Mouse (Mus musculus) c-Kit-negative CD71-positive TER-119-positive erythroid progenitor cells, embryonic 14.5 days (primary cell): ENCODE data around the gene Rab8b.
"Not testable (repeated sequence)": the region's sequence is repeated elsewhere in the genome, so short reads cannot be mapped to it uniquely, and the experiment has no call there.

Experiments used
- DNase-seq: peaks from one replicate; pipeline ENCODE4 v3.0.0-alpha.2; 2013; ENCODE audit warnings: low read depth, low spot score

Gene Rab8b

GRCm38 (mm10) chr9:66846822-66847221, 72.7 kb downstream of the Rab8b start:
- DNase-seq: no peak

DNA sequence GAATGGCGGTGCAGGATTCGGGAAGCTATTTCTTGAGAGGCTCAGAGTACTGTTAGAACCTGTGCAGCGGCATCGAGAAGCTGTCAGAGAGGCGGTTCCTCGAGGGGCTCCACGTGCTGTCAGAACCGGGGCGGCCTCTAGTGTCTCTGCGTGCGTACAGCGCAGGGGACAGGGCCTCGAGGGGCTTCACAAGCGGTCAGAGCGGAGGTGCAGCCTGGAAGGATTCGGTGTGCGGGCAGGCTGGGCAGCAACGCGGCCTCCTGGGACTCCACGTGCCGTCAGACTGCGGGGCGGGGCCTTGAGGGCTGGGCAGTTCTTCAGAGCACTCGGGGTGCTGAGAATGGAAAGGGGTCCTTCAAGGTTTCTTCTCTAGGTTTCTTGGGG, 84.4 kb downstream of the Rab8b start:
- peak; percentile 28 for DNase-seq

DNA sequence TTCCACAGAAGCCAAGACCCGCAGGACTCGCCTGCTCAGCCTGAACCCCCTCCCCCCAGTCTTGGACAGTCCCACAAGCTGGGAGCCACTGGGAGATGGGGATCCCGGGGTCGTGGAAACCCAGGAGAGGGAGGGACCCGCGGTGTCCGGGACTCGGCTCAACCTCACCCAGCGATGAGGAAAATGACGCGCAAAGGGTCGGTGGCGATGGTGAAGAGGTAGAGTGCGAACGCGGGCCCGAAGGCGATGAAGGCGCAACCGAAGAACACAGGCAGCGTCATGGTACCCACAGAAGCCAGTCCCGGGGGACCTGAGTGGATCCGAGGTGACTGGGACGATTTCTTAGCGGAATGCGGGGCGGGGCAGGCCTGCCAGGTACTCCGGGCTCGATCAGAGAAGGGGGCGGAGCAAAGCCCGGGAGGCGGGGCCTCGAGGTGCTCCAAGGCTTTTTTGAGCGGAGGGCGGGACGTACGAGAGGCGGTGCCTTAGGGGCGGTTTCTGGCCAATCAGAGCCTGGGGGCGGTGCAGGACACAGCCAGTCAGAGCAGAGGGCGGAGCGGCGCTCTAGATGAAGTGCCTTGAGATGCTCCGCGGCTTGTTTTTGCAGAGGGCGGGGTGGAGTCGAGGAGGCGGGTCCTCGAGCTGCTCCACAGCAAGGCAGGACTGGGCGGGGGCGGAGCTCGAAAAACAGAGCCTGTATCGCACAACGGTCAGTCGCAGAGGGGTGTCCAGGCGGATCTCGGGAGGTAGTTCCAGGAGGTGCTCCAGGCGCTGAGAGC, 85.0 kb downstream of the Rab8b start, which contains the start of gene Aph1c:
Gene Aph1c, minus strand, starts transcription at position 409 of the 779 bp plus-strand sequence.
- DNase-seq: peak; percentile 99

GRCm38 (mm10) chr9:66833851-66834250, 85.6 kb downstream of the Rab8b start:
- DNase-seq: no peak

GRCm38 (mm10) chr9:66832366-66832908, 87.0 kb downstream of the Rab8b start:
- DNase-seq: no peak

- DNase-seq: no peak
Observed at GRCm38 (mm10) chr9:66825990-66826389, 93.5 kb downstream of the Rab8b start.

DNA sequence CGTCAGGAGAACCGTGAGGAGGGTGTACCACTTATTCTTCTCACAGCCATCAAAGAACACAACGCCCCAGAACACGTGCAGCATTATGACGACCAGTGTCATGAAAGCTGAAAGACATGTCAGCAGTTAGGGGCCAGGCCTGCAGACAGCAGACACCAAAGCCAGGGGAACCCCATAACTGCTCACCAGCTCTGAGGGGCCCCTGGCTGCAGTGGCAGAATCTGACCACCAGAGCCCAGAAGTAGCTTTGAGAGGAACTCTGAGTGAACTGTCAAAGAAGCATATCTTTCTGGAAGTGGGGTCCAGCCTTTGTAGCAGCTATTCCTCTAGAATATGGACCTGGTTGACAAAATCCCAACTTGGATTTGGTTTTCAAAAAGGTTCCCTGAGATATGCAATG, 97.2 kb downstream of the Rab8b start:
- DNase-seq: not testable (repeated sequence)

DNA sequence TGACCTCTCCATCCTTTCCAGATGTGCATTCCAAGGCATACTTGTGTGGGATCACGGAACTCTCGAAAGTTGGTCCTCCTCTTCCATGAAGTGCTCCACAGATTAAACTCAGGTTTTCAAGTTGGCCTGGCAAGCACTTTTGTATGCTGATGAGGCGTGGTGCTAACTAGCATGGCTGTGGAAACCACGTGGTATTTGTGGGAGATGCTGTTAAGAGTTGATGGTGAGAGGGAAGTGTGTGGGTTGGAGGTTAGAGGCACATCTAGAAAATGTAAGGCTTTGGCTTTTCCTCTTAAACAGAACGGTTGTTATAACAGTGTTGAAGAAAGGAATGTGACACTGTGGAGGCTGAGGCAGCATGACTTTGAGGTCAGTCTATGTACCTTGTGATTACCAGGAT, 98.5 kb downstream of the Rab8b start:
- DNase-seq: no peak

GRCm38 (mm10) chr9:66813392-66813791, 106.1 kb downstream of the Rab8b start:
- no peak for DNase-seq

GRCm38 (mm10) chr9:66805951-66806350, 113.5 kb downstream of the Rab8b start:
- not testable (repeated sequence) for DNase-seq

DNA sequence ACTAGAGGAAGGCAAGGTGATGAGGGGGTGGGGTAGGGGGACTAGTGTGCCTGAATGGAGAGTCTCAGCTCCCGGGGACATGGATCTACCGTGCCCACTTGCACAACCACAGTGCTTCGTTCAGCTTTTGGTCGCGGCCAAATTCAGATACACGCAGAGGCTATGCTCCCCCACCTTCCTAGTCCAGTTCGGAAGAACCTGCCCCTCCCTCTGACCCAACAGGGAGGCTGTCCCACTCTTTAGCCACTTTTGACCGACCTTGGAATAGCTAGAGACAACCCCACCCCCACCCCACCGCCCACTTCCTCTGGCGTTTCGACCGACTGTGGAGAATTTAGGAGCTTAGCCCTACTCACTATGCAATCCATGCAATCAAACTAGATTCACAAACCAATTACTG, 117.5 kb downstream of the Rab8b start:
- DNase-seq: no peak

DNA sequence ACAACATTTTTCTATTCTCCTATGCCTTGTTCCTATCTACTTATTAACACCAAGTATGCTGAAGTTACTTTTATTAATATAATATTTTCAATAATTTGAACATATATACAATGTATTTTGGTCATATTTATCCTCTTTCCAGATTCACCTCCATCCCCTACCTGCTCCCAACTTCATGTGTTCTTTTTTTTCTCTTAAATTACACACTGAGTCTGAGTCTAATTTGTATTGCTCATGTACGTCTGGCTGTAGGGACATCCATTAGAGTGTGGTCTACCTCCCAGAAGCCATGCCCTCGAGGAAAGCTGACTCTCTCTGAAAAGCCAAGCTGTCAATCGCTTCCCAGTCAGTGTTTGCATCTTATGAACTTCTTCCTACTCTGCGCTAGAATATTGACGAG, 122.7 kb downstream of the Rab8b start, which contains the start of gene Gm10647:
Gene Gm10647, plus strand, starts transcription at position 301 of the 400 bp plus-strand sequence.
- DNase-seq: no peak

- DNase-seq: peak; percentile 95
Observed at GRCm38 (mm10) chr9:66795464-66796324, 123.8 kb downstream of the Rab8b start, which contains the start of gene Aph1b. Gene Aph1b, minus strand, starts transcription at chr9:66795490.

DNA sequence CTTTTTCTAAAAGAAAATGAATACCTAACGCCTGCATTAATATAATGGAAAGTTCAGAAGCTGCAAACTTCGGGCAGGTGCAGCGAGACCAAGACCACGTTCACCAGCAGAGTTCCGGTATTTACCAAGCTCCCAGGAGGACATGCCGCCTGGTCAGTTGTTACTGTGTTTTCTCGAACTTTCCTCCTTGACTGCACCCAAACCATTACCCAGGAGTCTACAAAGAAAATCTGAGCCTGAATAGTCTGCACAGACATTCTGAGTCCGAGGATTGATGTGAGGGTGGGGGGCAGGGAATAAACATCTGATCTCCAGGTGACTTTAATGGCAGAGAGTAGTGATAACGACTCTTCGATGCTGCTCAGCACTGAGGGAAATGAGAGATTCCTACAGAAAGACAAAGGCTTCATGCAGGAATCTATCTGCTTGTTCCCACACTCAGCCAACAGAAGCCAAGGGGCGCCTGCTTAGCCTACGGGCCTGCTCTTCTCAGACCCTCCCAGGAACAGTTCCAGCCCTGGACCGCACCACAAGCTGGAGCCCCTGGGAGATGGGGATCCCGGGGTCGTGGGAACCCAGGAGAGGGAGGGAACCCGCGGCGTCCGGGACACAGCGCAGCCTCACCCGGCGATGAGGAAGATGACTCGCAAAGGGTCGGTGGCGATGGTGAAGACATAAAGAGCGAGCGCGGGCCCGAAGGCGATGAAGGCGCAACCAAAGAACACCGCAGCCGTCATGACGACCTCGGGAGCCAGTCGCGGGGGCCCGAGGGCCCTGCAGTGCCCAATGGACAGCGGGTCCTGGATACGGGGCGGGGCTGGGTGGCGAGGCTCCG, 124.6 kb downstream of the Rab8b start:
- DNase-seq: no peak
